Comparison of ENCODE assay signal across 9 mouse cellular contexts in the genomic region with DNA sequence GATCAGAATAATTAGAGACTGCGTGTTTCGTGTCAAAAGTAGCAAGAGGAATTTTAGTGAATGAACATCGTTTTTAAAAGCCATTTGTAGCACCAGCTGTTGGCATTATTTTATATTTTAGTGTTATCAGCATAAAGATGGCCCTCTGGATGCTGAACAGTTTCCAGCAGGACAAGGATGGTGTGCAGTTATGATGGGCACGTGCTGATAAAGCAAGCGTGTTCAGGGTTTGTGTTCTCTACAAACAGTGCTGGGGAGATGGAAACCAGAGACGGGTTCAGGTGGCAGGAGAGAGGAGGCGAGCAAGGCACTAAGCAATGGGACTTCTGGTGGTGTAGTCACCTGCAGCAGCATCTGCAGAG.
"Had no signal": no experiment of that assay in that cellular context is flagged by ENCODE, and none has a peak within 500 bp of the region (broad histone marks: within the 10 kb centered on the region; RNA-seq: fewer than 3 reads in every experiment).

No protein-coding gene starts in this region.

- H3K4me3 ChIP-seq: left cerebral cortex, adult 2 months; liver, embryonic 13.5 days had no signal

- H3K27ac ChIP-seq: left cerebral cortex, adult 2 months; liver, embryonic 13.5 days had no signal

- DNase-seq: kidney, adult 9 months; liver, embryonic 13.5 days; lung, adult 2 months; midbrain, embryonic 14.5 days; spleen, adult 18-20 months; thymus, adult 18-20 months; thymus, postnatal 36 days had no signal

- H3K36me3 ChIP-seq: liver, embryonic 13.5 days had no signal

- H3K9me3 ChIP-seq: liver, embryonic 13.5 days had no signal

- H3K27me3 ChIP-seq: liver, embryonic 13.5 days had no signal

- H3K4me2 ChIP-seq: liver, embryonic 13.5 days; midbrain, embryonic 11.5 days had no signal

- H3K9ac ChIP-seq: liver, embryonic 13.5 days had no signal

- H3K4me1 ChIP-seq: liver, embryonic 13.5 days had no signal
